Mouse (Mus musculus) ES-Bruce4 (cell line): ENCODE measurements around the gene Slc12a1.

ENCODE experiments used
- CTCF ChIP-seq: IDR thresholded peaks from one replicate; pipeline ENCODE4 v1.8.1; 2011; ENCODE audit warnings: low read depth, low read length
- POLR2A ChIP-seq: IDR thresholded peaks from one replicate; pipeline ENCODE4 v1.8.1; 2011; ENCODE audit warnings: low read length; ENCODE audit not compliant: insufficient read depth

DNA sequence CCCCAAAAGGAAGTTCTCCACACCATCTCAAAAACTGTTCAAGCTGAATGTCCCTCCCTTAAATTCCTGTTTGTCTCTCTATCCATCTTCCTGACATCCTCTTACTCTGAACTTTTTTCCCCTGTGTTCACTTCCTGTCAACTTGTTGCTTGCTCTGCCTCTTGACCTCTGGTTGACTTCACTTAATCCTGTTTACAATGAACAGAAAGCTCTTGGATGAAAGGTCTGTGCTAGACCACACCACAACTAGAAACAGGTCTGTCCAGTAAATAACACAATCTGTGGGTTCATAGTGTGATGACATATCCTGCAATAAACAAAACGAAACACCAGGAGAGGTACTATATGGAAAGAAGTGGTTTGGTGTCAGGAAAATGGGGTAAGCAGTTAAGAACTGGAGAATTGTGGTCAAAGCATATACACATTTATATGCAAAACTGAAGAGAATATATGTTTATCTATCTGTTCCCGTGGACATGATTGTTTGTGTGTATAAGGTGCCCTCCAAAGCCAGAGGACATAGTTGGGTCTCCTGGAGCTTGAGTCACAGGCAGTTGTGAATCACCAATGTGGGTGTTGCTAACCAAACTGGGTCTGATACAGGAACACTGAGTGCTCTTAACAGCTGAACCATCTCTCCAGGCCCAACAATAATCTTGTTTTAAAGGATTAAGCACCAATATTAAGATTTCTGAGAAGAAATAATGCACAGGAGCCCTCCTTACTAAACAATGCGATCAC, 93.4 kb downstream of the Slc12a1 start:
- TF ChIP-seq CTCF (no peak), POLR2A (no peak)
